Mouse (Mus musculus): ENCODE data around the gene Ncoa7. TPM values are rescaled to one million over a fixed set of nuclear protein-coding genes. Genes with fewer than 3 reads are reported as not detected.
"Not testable (repeated sequence)": the region's sequence is repeated elsewhere in the genome, so short reads cannot be mapped to it uniquely, and the experiment has no call there.

The Ncoa7 gene
- polyA plus RNA-seq, 1 experiment from 2014 or later: 6.8 TPM

- DNase-seq (ENCODE audit: low spot score): no peak
- H3K4me1 ChIP-seq (replicated peaks): peaks cover 12% of the 10 kb centered on the region; the same call in 1 of the 2 replicates
- peak overlapping the region; percentile 97 for H3K27ac ChIP-seq
- H3K36me3 ChIP-seq: no peaks in the 10 kb centered on the region
- peak overlapping the region; percentile 75 for H3K4me3 ChIP-seq
- no peaks in the 10 kb centered on the region for H3K9me3 ChIP-seq
- WGBS: 41% methylated on average over 7 of the region's 7 CpGs
- peaks cover 4% of the 10 kb centered on the region; the same call in 1 of the 2 replicates for H3K27me3 ChIP-seq (ENCODE audit: insufficient read depth, poor library complexity, severe bottlenecking)
Measured at GRCm38 (mm10) chr10:30803587-30804253, 594 bp upstream of the Ncoa7 start.

- H3K36me3 ChIP-seq: no peaks in the 10 kb centered on the region
- no peaks in the 10 kb centered on the region for H3K9me3 ChIP-seq
- peak overlapping the region; percentile 97 for H3K27ac ChIP-seq
- H3K4me3 ChIP-seq: peak overlapping the region; percentile 75
- peaks cover 12% of the 10 kb centered on the region; the same call in 1 of the 2 replicates for H3K4me1 ChIP-seq (replicated peaks)
- peak; percentile 25 for DNase-seq (ENCODE audit: low spot score)
- H3K27me3 ChIP-seq (ENCODE audit: insufficient read depth, poor library complexity, severe bottlenecking): peaks cover 4% of the 10 kb centered on the region; the same call in 1 of the 2 replicates
- WGBS: 8% methylated on average over 8 of the region's 8 CpGs
Measured at GRCm38 (mm10) chr10:30802033-30802432, 1.1 kb downstream of the Ncoa7 start.

- no peak for DNase-seq (ENCODE audit: low spot score)
- no peaks in the 10 kb centered on the region for H3K27me3 ChIP-seq (ENCODE audit: insufficient read depth, poor library complexity, severe bottlenecking)
- H3K4me1 ChIP-seq (replicated peaks): peaks cover 12% of the 10 kb centered on the region; the same call in 1 of the 2 replicates
- 0 out of 2 replicates have a peak, but pooled peaks cover 5% of the 10 kb centered on the region for H3K36me3 ChIP-seq
- H3K27ac ChIP-seq: no peak overlapping the region
- no peak overlapping the region for H3K4me3 ChIP-seq
- WGBS: 87% methylated on average over 2 of the region's 2 CpGs
- peaks cover 13% of the 10 kb centered on the region; the same call in 1 of the 2 replicates for H3K9me3 ChIP-seq
Measured at GRCm38 (mm10) chr10:30799713-30800450, 3.2 kb downstream of the Ncoa7 start.

- H3K27ac ChIP-seq: no peak overlapping the region
- WGBS: 80% methylated on average over 5 of the region's 5 CpGs
- H3K4me3 ChIP-seq: no peak overlapping the region
- H3K4me1 ChIP-seq (replicated peaks): no peaks in the 10 kb centered on the region
- H3K27me3 ChIP-seq (ENCODE audit: insufficient read depth, poor library complexity, severe bottlenecking): no peaks in the 10 kb centered on the region
- no peak for DNase-seq (ENCODE audit: low spot score)
- peaks cover 13% of the 10 kb centered on the region for H3K36me3 ChIP-seq
- peaks cover 25% of the 10 kb centered on the region for H3K9me3 ChIP-seq
Measured at GRCm38 (mm10) chr10:30796469-30797261, 6.5 kb downstream of the Ncoa7 start.

- no peak for DNase-seq (ENCODE audit: low spot score)
- H3K27me3 ChIP-seq (ENCODE audit: insufficient read depth, poor library complexity, severe bottlenecking): no peaks in the 10 kb centered on the region
- H3K36me3 ChIP-seq: peaks cover 13% of the 10 kb centered on the region
- H3K9me3 ChIP-seq: peaks cover 20% of the 10 kb centered on the region
- H3K4me3 ChIP-seq: no peak overlapping the region
- H3K27ac ChIP-seq: no peak overlapping the region
- no peaks in the 10 kb centered on the region for H3K4me1 ChIP-seq (replicated peaks)
- WGBS: 90% methylated on average over 3 of the region's 3 CpGs
Measured at GRCm38 (mm10) chr10:30791016-30791415, 12.1 kb downstream of the Ncoa7 start.

GRCm38 (mm10) chr10:30789521-30789920 lies 13.6 kb downstream of the Ncoa7 start:
- H3K4me1 ChIP-seq (replicated peaks): no peaks in the 10 kb centered on the region
- H3K9me3 ChIP-seq: peaks cover 9% of the 10 kb centered on the region
- H3K27ac ChIP-seq: no peak overlapping the region
- no peak overlapping the region for H3K4me3 ChIP-seq
- 94% methylated on average over 5 of the region's 5 CpGs for WGBS
- H3K36me3 ChIP-seq: peaks cover 5% of the 10 kb centered on the region
- no peaks in the 10 kb centered on the region for H3K27me3 ChIP-seq (ENCODE audit: insufficient read depth, poor library complexity, severe bottlenecking)
- DNase-seq (ENCODE audit: low spot score): no peak

GRCm38 (mm10) chr10:30788340-30788721 lies 14.8 kb downstream of the Ncoa7 start:
- Histone ChIP-seq H3K4me1 (replicated peaks) (no peaks in the 10 kb centered on the region), H3K27ac (no peak overlapping the region), H3K9me3 (peaks cover 4% of the 10 kb centered on the region; the same call in 1 of the 2 replicates), H3K27me3 (ENCODE audit: insufficient read depth, poor library complexity, severe bottlenecking) (no peaks in the 10 kb centered on the region), H3K4me3 (no peak overlapping the region), H3K36me3 (no peaks in the 10 kb centered on the region)
- 86% methylated on average over 1 of the region's 1 CpGs for WGBS
- no peak for DNase-seq (ENCODE audit: low spot score)

GRCm38 (mm10) chr10:30787684-30788339 lies 15.3 kb downstream of the Ncoa7 start:
- 91% methylated on average over 3 of the region's 3 CpGs for WGBS

GRCm38 (mm10) chr10:30786103-30786754 lies 16.9 kb downstream of the Ncoa7 start:
- no peak for DNase-seq (ENCODE audit: low spot score)
- WGBS: 89% methylated on average over 5 of the region's 5 CpGs

More at GRCm38 (mm10) chr10:30787684-30788339, 15.3 kb downstream of the Ncoa7 start:
- H3K4me1 ChIP-seq (replicated peaks): no peaks in the 10 kb centered on the region
- no peak for DNase-seq (ENCODE audit: low spot score)
- no peaks in the 10 kb centered on the region for H3K36me3 ChIP-seq
- H3K4me3 ChIP-seq: no peak overlapping the region
- H3K9me3 ChIP-seq: no peaks in the 10 kb centered on the region
- H3K27me3 ChIP-seq (ENCODE audit: insufficient read depth, poor library complexity, severe bottlenecking): no peaks in the 10 kb centered on the region
- no peak overlapping the region for H3K27ac ChIP-seq

GRCm38 (mm10) chr10:30780921-30781320 lies 22.2 kb downstream of the Ncoa7 start:
- H3K9me3 ChIP-seq; H3K36me3 ChIP-seq; H3K4me3 ChIP-seq; H3K4me1 ChIP-seq (replicated peaks); DNase-seq (ENCODE audit: low spot score); H3K27me3 ChIP-seq (ENCODE audit: insufficient read depth, poor library complexity, severe bottlenecking); H3K27ac ChIP-seq: not testable (repeated sequence)
- 94% methylated on average over 9 of the region's 9 CpGs for WGBS

More at GRCm38 (mm10) chr10:30786103-30786754, 16.9 kb downstream of the Ncoa7 start:
- Histone ChIP-seq H3K4me1 (replicated peaks) (no peaks in the 10 kb centered on the region), H3K9me3 (no peaks in the 10 kb centered on the region), H3K4me3 (no peak overlapping the region), H3K36me3 (0 out of 2 replicates have a peak, but pooled peaks cover under 1% of the 10 kb centered on the region), H3K27ac (no peak overlapping the region), H3K27me3 (ENCODE audit: insufficient read depth, poor library complexity, severe bottlenecking) (no peaks in the 10 kb centered on the region)

GRCm38 (mm10) chr10:30778240-30778639 lies 24.9 kb downstream of the Ncoa7 start:
- no peaks in the 10 kb centered on the region for H3K9me3 ChIP-seq
- peak overlapping the region; percentile 45; the same call in 1 of the 2 replicates for H3K27ac ChIP-seq
- H3K4me3 ChIP-seq: no peak overlapping the region
- 0 out of 2 replicates have a peak, but pooled peaks cover 4% of the 10 kb centered on the region for H3K36me3 ChIP-seq
- DNase-seq (ENCODE audit: low spot score): no peak
- 70% methylated on average over 3 of the region's 3 CpGs for WGBS
- H3K4me1 ChIP-seq (replicated peaks): no peaks in the 10 kb centered on the region
- H3K27me3 ChIP-seq (ENCODE audit: insufficient read depth, poor library complexity, severe bottlenecking): no peaks in the 10 kb centered on the region

- H3K27me3 ChIP-seq (ENCODE audit: insufficient read depth, poor library complexity, severe bottlenecking): no peaks in the 10 kb centered on the region
- H3K4me1 ChIP-seq (replicated peaks): no peaks in the 10 kb centered on the region
- WGBS: 85% methylated on average over 2 of the region's 2 CpGs
- no peak for DNase-seq (ENCODE audit: low spot score)
- no peak overlapping the region for H3K27ac ChIP-seq
- H3K9me3 ChIP-seq: no peaks in the 10 kb centered on the region
- no peak overlapping the region for H3K4me3 ChIP-seq
- H3K36me3 ChIP-seq: 0 out of 2 replicates have a peak, but pooled peaks cover under 1% of the 10 kb centered on the region
Measured at GRCm38 (mm10) chr10:30775987-30776386, 27.1 kb downstream of the Ncoa7 start.

Measured in hindbrain, embryonic 10.5 days (tissue).